Mouse (Mus musculus): Measurements from ENCODE around the gene Phactr1. TPM values are rescaled to one million over a fixed set of nuclear protein-coding genes. Genes with fewer than 3 reads are reported as not detected.

Phactr1 gene
- polyA plus RNA-seq, 1 experiment from 2014 or later, result 41.5 TPM

DNA sequence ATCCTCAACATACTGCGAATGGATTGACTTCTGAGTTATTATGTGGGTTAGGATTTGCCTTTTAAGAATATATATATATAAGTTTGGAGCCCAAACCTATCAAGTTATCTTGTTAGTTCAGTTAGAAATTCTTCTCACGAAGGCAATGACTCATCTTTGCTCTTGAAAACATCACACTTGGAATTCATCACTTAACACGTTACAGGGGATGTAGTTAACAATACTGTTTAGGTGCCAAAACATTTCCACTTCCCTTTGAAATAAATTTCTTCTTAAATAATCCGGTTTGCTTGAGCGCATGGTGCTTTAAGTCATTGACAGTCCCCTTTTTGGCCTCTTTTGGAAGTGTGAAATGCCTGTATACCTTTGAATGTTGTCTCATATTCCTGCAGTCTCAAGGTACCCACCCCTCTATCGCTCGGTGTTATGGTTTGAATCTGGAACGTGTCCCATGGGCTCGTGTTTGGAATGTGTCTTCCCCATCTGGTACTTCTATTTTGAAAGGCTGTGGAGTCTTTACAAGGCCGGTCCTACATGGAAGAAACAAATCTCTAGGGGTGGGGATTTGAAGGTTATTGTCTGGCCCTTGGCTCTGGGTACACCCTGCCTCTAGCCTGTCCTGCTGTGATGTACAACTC is 80.6 kb downstream of the Phactr1 start:
- Histone ChIP-seq H3K36me3 (no peaks in the 10 kb centered on the region), H3K4me3 (replicated peaks) (no peak overlapping the region), H3K4me1 (replicated peaks) (peaks cover 23% of the 10 kb centered on the region), H3K27me3 (no peaks in the 10 kb centered on the region), H3K9ac (replicated peaks) (no peak overlapping the region), H3K27ac (no peak overlapping the region), H3K4me2 (replicated peaks) (no peak overlapping the region), H3K9me3 (no peaks in the 10 kb centered on the region)
- 89% methylated on average over 10 of the region's 10 CpGs for WGBS
- no peak for ATAC-seq

GRCm38 (mm10) chr13:42772314-42772713 is 91.9 kb downstream of the Phactr1 start:
- WGBS, result 5% methylated on average over 6 of the region's 6 CpGs
- Histone ChIP-seq H3K9me3 (no peaks in the 10 kb centered on the region), H3K9ac (replicated peaks) (no peak overlapping the region), H3K27me3 (no peaks in the 10 kb centered on the region), H3K4me2 (replicated peaks) (peak overlapping the region; percentile 36), H3K4me1 (replicated peaks) (peaks cover 35% of the 10 kb centered on the region), H3K4me3 (replicated peaks) (no peak overlapping the region), H3K36me3 (no peaks in the 10 kb centered on the region), H3K27ac (no peak overlapping the region)
- peak; percentile 77; the same call in 1 of the 2 replicates for ATAC-seq

GRCm38 (mm10) chr13:42774040-42774439 is 93.6 kb downstream of the Phactr1 start:
- peaks cover 35% of the 10 kb centered on the region for H3K4me1 ChIP-seq (replicated peaks)
- 66% methylated on average over 2 of the region's 2 CpGs for whole genome bisulfite sequencing
- no peak overlapping the region for H3K4me3 ChIP-seq (replicated peaks)
- H3K27me3 ChIP-seq, result no peaks in the 10 kb centered on the region
- H3K36me3 ChIP-seq, result no peaks in the 10 kb centered on the region
- no peaks in the 10 kb centered on the region for H3K9me3 ChIP-seq
- ATAC-seq, result no peak
- no peak overlapping the region for H3K27ac ChIP-seq
- H3K9ac ChIP-seq (replicated peaks), result no peak overlapping the region
- no peak overlapping the region for H3K4me2 ChIP-seq (replicated peaks)

- Histone ChIP-seq H3K4me3 (replicated peaks) (no peak overlapping the region), H3K9ac (replicated peaks) (no peak overlapping the region), H3K27ac (no peak overlapping the region), H3K4me1 (replicated peaks) (peaks cover 11% of the 10 kb centered on the region; the same call in 1 of the 2 replicates), H3K4me2 (replicated peaks) (no peak overlapping the region), H3K36me3 (no peaks in the 10 kb centered on the region), H3K27me3 (no peaks in the 10 kb centered on the region), H3K9me3 (no peaks in the 10 kb centered on the region)
- no peak for ATAC-seq
- WGBS, result 54% methylated on average over 13 of the region's 13 CpGs
These were observed 101.7 kb downstream of the Phactr1 start for GRCm38 (mm10) chr13:42782151-42782550.

- Histone ChIP-seq H3K4me1 (replicated peaks) (peaks cover 9% of the 10 kb centered on the region), H3K36me3 (no peaks in the 10 kb centered on the region), H3K4me2 (replicated peaks) (no peak overlapping the region), H3K4me3 (replicated peaks) (no peak overlapping the region), H3K9ac (replicated peaks) (no peak overlapping the region), H3K9me3 (no peaks in the 10 kb centered on the region), H3K27ac (no peak overlapping the region), H3K27me3 (no peaks in the 10 kb centered on the region)
- 92% methylated on average over 13 of the region's 13 CpGs for WGBS
- no peak for ATAC-seq
These were observed 108.8 kb downstream of the Phactr1 start for GRCm38 (mm10) chr13:42789221-42789620.

DNA sequence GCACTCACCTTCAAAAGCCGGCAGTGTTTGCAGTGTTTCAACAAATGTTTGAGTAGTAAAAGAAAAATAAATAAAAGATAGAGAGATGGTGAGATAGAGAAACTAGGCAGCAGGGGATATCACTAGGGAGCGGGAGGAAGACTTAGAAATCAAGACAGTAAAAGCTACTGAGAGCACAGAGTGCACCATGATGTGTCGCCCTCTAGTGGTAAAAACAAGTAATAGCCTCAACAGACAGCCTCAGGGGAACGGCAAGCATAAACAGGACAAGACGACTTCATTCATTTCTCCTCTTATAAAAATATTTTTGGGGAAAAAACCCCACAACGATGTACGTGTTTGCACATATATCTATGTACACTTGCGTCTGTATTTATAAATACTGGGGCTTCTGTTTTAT is 111.9 kb downstream of the Phactr1 start:
- H3K4me1 ChIP-seq (replicated peaks), result peaks cover 9% of the 10 kb centered on the region
- H3K4me2 ChIP-seq (replicated peaks), result 0 out of 2 replicates have a peak overlapping the region, but pooled peaks have one; percentile 17
- no peak overlapping the region for H3K27ac ChIP-seq
- WGBS, result 25% methylated on average over 8 of the region's 8 CpGs
- H3K27me3 ChIP-seq, result no peaks in the 10 kb centered on the region
- no peaks in the 10 kb centered on the region for H3K9me3 ChIP-seq
- no peak overlapping the region for H3K4me3 ChIP-seq (replicated peaks)
- no peak for ATAC-seq
- H3K9ac ChIP-seq (replicated peaks), result no peak overlapping the region
- no peaks in the 10 kb centered on the region for H3K36me3 ChIP-seq

GRCm38 (mm10) chr13:42800523-42800922 is 120.1 kb downstream of the Phactr1 start:
- H3K9me3 ChIP-seq, result no peaks in the 10 kb centered on the region
- H3K9ac ChIP-seq (replicated peaks), result no peak overlapping the region
- no peaks in the 10 kb centered on the region for H3K36me3 ChIP-seq
- H3K4me2 ChIP-seq (replicated peaks), result no peak overlapping the region
- H3K4me3 ChIP-seq (replicated peaks), result no peak overlapping the region
- ATAC-seq, result no peak
- 93% methylated on average over 6 of the region's 6 CpGs for WGBS
- no peaks in the 10 kb centered on the region for H3K27me3 ChIP-seq
- peaks cover 13% of the 10 kb centered on the region for H3K4me1 ChIP-seq (replicated peaks)
- no peak overlapping the region for H3K27ac ChIP-seq

DNA sequence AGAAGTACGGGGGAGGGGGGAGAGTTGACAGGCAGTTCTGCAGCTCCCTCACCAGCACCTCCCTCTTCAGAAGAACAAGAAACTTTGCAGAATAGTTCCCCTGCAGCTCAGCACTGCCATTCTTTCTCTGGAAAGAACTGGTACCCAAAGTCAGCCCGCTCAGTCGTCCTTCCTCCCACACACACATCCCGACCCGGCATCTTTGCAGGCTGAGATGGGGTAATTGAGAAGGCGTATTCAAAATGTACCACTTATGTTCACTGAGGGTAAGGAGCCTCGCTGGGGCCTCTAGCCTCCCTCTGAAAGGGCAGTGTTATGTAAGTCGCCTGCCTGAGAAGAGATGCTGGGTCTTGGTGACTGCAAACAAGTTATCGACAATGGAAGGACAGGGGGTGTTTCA is 123.9 kb downstream of the Phactr1 start:
- H3K4me2 ChIP-seq (replicated peaks), result no peak overlapping the region
- WGBS, result 40% methylated on average over 9 of the region's 9 CpGs
- peaks cover 13% of the 10 kb centered on the region for H3K4me1 ChIP-seq (replicated peaks)
- no peak overlapping the region for H3K27ac ChIP-seq
- no peaks in the 10 kb centered on the region for H3K27me3 ChIP-seq
- no peaks in the 10 kb centered on the region for H3K36me3 ChIP-seq
- H3K9ac ChIP-seq (replicated peaks), result no peak overlapping the region
- no peak for ATAC-seq
- H3K9me3 ChIP-seq, result no peaks in the 10 kb centered on the region
- no peak overlapping the region for H3K4me3 ChIP-seq (replicated peaks)

- 18% methylated on average over 7 of the region's 7 CpGs for WGBS
- Histone ChIP-seq H3K4me1 (replicated peaks) (peaks cover 18% of the 10 kb centered on the region), H3K9me3 (no peaks in the 10 kb centered on the region), H3K27me3 (no peaks in the 10 kb centered on the region), H3K9ac (replicated peaks) (no peak overlapping the region), H3K27ac (no peak overlapping the region), H3K36me3 (no peaks in the 10 kb centered on the region), H3K4me3 (replicated peaks) (peak overlapping the region; percentile 5; the same call in 1 of the 2 replicates), H3K4me2 (replicated peaks) (peak overlapping the region; percentile 46)
- ATAC-seq, result peak; percentile 80
These were observed 132.3 kb downstream of the Phactr1 start for GRCm38 (mm10) chr13:42812762-42813161.

DNA sequence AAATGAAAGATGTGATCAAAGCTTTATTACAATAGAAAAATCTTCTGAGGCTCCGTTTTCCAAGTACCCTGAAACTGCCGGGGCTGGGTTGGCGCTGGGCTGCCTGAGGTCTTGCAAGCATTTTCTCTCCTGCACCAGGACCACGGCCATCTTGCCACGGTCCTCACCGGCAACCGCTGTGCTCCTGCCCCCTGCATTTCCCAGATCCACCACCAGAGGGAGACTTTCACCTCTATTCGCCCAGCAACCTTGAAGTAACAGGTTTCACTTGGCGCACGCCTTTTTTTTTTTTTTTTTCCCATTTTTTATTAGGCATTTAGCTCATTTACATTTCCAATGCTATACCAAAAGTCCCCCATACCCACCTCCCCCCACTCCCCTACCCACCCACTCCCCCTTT is 138.0 kb downstream of the Phactr1 start:
- Histone ChIP-seq H3K27ac (no peak overlapping the region), H3K4me2 (replicated peaks) (no peak overlapping the region), H3K27me3 (no peaks in the 10 kb centered on the region), H3K9me3 (no peaks in the 10 kb centered on the region), H3K36me3 (no peaks in the 10 kb centered on the region), H3K4me1 (replicated peaks) (peaks cover 23% of the 10 kb centered on the region), H3K4me3 (replicated peaks) (no peak overlapping the region), H3K9ac (replicated peaks) (no peak overlapping the region)
- 57% methylated on average over 10 of the region's 10 CpGs for WGBS
- no peak for ATAC-seq

DNA sequence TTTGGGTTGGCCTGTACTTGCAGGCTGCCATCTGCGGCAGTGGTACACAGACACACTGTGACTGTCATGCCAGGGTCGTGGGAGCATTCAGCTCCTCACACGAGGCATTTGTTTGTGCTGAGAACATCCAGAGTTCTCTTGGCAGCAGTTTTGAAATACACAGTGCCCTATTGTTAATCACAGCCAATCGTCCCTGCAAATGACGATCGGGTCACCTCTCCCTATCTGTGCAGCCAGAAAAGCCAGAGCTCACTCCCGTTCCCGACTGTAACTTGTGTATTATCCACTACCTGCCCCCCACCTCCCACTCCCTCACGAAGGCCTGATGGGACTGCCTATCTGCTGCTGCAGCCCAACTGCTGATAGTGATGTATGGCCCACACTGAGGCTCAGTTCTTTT is 140.1 kb downstream of the Phactr1 start:
- 60% methylated on average over 9 of the region's 9 CpGs for WGBS
- no peak overlapping the region for H3K4me3 ChIP-seq (replicated peaks)
- no peaks in the 10 kb centered on the region for H3K27me3 ChIP-seq
- H3K9ac ChIP-seq (replicated peaks), result no peak overlapping the region
- no peak overlapping the region for H3K4me2 ChIP-seq (replicated peaks)
- peak; percentile 41; the same call in 1 of the 2 replicates for ATAC-seq
- no peaks in the 10 kb centered on the region for H3K36me3 ChIP-seq
- no peak overlapping the region for H3K27ac ChIP-seq
- peaks cover 17% of the 10 kb centered on the region for H3K4me1 ChIP-seq (replicated peaks)
- no peaks in the 10 kb centered on the region for H3K9me3 ChIP-seq

- Histone ChIP-seq H3K9me3 (no peaks in the 10 kb centered on the region), H3K9ac (replicated peaks) (no peak overlapping the region; the same call in 1 of the 2 replicates)
- peak; percentile 35; the same call in 1 of the 2 replicates for ATAC-seq
These were observed 141.1 kb downstream of the Phactr1 start for GRCm38 (mm10) chr13:42821426-42822106.

More at GRCm38 (mm10) chr13:42821426-42822106, 141.1 kb downstream of the Phactr1 start:
- 54% methylated on average over 15 of the region's 15 CpGs for WGBS
- Histone ChIP-seq H3K27ac (no peak overlapping the region), H3K27me3 (no peaks in the 10 kb centered on the region), H3K4me1 (replicated peaks) (peaks cover 17% of the 10 kb centered on the region), H3K36me3 (no peaks in the 10 kb centered on the region), H3K4me2 (replicated peaks) (no peak overlapping the region), H3K4me3 (replicated peaks) (no peak overlapping the region)

Measured in midbrain, embryonic 13.5 days (tissue).